Mouse (Mus musculus) urinary bladder, adult 2 months (tissue): ENCODE results near the gene H2-DMa. TPM values are rescaled to one million over a fixed set of nuclear protein-coding genes. Genes with fewer than 3 reads are reported as not detected.

Experiments
- DNase-seq: peaks from one replicate; pipeline ENCODE4 v3.0.0; 2022; ENCODE audit warnings: low spot score
- polyA plus RNA-seq: library from polyadenylated mRNA; depleted of rRNA; stranded (reverse); fragments of >200 nt; gene quantifications from 2 replicates; pipeline ENCODE4 v1.2.3, GENCODE M21; 2012; rRNA removed

Gene H2-DMa
- polyA plus RNA-seq, 1 experiment = 30.0 TPM

DNA sequence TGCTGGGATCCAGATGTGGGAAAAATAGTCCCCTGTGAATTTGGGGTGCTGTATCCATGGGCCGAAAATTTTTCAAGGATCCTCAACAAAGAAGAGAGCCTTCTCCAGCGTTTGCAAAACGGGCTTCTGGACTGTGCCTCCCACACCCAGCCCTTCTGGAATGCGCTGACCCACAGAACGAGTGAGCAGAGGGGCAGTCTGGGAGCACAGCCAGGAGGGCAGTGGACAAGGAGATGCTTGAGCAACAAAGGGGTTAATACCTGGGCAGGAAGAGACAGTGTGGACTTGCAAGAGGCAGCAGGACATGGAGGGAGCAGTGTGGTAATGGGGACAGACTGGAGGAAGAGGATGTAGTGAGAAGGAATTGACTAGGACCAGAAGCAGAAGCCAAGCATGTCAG, 36.2 kb downstream of the H2-DMa start:
- no peak for DNase-seq

DNA sequence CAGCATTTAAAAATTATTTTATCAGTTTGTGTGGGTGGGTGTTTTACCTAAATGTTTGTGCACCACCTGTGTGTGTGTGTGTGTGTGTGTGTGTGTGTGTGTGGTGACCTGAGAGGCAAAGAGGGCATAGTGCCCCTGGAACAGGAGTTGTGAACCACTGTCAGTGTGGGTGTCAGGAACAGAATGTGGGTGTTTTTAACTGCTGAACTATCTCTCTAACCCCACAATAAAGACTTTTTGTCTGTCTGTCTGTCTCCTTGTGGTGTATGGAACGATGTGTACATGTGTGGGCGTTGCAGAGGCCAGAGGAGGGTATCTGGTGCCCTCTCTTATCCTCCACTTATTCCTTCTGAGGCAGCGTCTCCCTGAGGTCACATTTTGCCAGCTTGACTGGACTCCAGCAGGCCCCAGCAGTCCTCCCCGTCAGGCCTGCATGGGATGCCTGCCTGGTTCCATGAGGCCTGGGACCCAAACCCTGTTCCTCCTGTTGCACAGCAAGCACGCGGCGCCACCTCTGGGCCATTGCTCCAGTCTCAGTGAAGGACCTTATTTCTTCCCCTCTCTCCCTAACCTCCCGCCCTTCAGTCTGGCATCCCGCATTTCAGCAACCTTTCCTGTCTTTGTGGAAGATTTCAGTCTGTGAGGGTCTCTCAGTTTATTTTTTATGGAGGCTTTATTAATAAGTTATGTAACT, 45.0 kb downstream of the H2-DMa start:
- no peak for DNase-seq

DNA sequence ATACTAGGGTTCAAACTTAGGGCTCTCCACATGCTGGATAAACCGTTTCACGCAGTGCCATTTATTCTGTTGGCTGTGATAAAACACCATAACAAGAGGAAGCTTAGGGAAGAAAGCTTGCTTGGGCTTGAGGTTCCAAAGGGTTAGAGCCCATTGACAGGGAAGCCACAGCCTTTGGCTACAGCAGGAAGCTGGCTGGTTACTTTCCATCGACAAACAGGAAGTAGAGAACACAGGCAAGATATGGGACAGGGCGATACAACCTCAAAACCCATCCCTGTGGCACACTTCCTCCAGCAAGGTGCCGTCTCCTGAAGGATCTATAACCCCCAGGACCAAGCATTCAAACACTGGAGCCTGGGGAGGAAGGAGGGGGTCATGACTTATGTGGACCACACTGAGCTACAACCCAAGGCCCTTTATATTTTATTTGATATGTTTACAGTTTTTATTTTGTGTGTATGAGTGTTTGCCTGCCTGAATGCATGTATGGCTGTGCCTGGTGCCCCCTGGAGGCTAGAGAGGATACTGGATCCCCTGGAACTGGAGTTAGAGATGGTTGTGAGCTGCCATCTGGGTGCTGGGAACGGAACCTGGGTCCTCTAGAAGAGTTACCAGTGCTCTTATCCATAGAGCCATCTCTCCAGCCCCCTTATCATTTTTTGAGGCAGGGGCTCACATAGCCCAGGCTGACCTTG, 45.8 kb downstream of the H2-DMa start:
- DNase-seq = no peak

DNA sequence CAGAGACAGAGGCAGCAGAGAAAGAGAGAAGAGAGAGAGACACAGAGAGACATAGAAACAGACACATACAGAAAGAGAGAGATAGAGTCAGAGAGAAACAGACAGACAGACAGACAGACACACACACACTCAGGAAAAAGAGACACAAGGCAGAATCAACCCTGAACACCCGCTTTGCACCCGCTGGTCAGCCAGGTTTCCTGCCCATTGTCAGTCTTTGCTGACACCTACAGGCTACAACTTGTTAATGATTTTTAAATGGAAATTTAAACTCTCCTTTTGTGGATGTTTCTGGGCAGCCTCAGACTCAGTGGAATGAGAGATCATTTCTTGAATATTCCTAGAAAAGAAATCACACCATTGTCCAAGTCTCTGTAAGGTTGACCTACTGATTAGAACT, 49.9 kb downstream of the H2-DMa start:
- no peak for DNase-seq

DNA sequence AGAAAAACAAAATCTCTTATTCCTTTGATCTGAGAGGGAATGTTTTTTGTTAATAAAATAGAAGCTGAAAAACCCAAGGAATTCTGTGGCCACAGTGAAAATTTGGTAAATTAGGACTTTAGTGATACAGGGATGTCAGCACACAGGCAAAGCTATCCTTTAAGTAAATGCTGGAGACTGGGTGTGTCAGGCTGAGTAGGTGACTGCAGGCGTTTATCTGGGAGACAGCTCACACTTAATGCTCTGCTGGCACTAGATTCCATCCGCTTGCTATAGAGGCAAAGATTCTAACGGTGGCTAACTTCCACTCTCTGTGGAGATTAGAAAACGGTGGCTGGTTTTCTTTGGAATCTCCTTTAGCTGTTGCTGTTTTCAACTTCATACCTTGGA, 51.1 kb downstream of the H2-DMa start:
- DNase-seq = no peak

DNA sequence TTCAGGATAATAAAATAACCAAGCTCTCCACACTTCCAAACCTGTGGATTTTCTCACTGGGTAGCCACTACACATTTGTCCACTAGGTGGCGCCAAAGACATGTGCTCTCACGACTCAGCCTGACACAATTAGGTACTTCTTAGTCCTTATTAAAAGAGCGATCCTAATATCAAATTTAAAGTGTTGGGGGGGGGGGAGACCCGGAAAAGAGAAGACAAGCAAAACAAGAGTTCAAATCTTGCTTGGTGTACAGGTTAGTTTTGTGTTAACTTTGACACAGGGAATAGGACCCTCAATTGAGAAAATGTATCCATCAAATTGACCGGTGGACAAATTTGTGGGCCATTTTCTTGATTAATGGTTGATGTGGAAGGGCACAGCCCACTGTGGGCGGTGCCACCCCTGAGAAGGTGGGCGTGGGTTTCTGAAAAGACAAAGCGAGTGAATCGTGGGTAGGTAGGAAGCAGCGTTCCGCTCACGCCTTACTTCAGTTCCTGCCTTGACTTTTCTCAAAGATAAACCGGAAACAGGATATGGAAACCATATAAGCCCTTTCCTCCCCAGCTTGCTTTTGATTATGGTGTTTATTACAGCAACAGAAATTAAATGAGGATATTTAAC, 51.6 kb downstream of the H2-DMa start:
- peak; percentile 52 for DNase-seq

DNA sequence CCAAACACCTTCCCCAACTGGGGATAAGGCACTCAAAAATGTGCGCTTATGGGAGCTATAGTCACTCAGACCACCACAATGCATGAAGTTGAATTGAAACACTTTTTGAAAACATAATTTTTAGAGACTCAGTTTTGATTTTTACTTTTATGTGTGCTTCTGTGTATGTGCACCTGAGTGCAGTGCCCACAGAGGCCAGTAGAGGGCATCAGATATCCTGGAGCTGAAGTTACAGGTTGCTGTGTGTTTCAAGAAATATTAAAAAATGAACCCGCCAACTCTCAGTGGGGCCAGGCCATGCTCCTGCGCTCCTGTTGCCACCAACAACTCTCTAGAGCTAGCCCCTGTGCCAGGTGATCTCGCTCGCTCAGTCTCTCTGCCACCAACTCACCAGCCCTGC, 53.2 kb downstream of the H2-DMa start:
- DNase-seq = no peak

DNA sequence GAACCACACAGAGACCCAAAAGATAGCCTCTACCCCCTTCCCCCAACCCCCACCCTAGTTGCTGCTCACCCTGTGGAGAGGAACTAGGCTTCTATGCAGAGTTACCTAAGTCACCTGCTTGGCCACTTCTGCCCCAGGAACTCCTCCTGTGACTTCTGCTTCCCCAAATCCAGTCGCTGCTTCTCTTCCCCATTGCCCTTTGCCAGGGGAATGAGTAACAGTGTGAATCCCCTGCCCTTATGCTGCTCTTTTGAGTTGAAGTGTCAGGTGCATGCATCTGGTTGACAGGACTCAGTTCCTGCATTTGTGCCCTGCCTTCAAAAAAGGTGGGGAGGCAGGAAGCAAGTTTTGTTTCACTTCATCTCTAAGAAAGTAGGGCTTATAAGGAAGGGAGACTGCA, 54.7 kb downstream of the H2-DMa start:
- DNase-seq = no peak

DNA sequence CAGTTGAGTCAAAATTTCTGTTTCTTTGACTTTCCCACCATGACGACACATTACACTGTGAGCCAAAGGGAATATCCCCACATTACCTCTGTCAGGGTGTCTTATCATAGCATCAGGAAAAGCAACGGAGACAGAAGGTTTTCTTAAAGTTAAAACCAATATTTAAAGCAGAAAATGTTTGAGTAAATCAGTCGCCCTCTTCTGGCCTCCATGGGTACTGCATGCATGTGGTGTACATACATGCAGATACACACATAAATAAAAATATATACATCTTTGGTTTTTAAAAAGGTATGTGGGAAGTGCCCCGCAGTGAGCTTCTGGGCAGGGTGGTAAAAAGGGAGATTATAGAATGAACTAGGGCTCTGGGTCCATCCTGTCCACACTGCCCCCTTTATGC, 57.8 kb downstream of the H2-DMa start:
- no peak for DNase-seq

DNA sequence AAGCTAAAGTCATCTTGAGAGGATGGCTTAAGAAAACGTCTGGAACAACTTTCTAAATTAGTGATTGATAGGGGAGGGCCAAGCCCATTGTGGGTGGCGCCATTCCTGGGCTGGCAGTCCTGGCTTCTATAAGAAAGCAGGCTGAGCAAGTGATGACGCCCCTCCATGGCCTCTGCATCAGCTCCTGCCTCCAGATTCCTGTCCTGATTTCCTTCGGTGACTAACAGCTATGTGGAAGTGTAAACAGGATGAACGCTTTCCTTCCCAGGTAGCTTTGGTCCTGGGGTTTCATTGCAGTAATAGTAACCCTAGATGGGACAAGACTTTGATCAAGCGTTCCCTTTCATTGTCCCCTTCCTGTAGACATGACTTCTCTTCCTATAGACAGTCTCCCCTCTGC, 59.7 kb downstream of the H2-DMa start:
- no peak for DNase-seq

DNA sequence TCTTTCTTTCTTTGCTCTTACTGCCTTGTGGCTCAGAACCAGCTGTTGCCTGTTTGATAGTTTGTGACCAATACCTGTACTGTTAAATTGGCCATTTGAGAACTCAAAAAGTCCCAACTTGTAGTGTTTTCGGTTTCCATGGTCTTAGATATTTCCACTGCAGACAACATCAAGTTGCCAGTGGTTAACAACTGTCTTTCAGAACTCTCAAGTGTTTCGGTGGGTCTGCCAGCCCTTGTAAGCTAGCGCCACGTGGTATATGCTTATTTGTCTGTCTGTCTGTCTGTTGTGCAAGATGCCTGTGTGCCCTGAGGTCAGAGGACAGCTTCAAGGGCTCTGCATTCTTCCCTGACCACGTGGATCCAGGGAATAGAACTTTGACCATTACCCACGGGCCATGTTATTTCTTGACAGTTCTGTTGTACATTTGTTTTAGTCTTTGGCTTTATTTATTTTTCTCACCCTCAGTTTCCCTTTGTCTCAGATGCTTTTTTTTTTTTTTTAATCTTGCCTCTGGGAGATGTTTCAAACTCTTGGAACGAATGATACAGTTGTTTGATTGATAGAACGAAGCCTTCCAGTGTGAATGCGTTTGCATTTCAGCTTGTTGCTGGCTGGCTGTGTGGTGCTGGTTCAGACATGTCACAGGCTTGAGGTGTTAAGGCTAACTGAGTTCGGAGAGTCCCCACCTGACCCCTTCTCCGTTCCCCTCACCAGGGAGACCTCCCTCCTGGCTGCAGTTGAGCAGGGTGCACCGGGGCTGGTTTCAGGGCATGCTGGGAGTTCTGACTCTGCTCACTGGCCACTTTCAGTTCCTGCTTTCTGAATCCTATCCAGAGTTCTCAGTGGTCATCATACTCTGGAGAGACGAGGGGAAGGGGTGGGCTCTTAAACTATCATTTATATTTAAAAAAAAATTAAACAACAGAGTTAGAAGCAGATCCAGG, 60.8 kb downstream of the H2-DMa start:
- no peak for DNase-seq

DNA sequence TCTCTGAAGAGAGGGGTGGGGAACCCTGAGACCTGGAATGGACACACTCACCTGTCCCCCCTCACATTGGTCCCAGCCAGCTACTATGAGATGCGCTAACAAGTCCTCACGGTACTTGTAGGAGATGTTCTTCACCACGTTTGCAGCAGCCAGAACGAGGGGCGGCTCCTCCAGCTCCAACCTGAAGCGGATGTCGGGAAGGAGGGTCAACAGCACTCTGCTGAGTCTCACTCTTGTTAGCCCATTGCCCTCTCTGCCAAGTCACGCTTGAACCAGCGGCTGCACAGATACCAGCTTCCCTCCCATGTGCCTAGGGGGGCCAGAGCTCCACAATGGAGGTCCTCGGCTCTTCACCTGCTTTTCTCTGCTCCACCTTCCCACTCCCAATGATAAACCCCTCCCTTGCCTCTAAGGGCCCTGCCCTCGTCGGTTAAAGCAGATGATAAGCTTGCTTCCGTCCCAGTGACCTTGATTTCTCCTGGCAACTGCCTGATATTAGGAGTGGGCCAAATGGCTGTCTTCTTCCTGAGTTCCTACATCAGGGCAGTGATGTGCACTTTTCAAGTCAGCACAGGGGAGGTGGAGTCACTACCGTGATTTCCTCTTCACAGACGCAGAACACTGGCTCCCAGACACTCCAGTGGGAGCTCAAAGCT, 64.4 kb downstream of the H2-DMa start:
- no peak for DNase-seq

DNA sequence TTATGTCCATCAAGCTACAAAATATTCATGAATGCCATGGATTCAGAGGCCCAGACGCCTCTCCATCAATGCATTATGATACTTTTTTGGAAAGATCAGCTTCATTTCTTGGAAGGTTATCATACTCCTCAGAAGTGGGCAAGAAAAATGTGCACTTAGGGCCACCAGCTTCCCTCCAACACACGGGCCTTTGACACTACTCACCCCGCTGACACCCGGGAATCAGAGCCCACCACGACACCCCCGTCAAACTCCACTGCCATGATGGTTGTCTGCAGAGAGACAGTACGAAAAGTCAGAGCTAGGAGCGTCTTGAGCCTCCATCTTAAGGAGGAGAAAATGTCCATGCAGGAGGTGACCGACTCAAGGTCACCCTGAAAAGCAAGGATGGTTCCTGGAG, 66.2 kb downstream of the H2-DMa start:
- no peak for DNase-seq

DNA sequence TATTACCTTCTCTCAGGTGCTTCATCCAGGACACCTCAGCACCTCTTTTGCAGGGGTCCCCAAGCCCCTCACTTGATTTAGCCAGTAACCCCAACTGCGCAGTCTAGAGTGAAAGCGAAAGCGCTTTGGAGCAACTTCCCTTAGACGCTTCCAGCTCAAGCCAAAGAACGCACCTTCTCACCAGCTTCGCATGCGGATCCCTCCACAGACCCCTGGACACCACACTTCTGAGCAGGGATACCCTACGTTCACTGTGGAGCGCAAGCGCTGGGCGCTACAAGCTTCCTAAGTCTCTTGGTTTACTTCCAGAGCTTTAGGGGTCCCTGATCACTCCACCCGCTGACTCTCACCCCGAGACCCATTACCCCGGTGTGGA, 67.5 kb downstream of the H2-DMa start:
- DNase-seq = no peak

DNA sequence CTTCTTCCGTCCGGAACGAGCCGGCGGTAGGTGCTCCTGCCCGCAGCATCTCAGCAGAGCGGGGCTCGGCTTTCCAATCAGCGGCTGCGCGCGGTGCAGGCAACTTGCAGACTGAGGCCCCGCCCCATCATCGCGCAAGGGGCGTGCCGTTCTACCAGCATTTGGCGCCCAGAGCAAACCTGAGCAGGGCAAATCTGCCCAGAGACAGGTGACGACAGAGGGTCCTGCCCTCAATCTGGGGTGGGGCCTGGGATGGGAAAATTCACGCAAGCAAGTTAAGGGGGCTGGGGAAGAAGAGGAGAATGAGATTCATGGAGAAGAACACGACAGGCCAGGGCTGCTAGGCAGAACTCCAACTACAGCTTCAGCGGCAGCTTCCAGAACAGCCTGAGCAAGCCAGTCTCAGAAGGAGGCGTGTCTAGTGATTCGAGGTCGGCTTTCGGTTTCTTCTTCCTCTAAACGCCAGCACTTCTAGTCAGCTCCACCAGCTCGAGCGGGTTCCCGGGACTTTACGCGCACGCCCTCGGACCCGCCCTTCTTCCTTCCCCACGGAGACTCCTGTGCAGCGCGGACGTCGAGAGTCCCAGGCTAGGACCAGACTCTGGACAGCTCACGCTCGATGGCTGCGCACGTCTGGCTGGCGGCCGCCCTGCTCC, 68.0 kb downstream of the H2-DMa start, which contains the start of the genes Tap1 and Psmb9:
Gene Tap1, plus strand, starts transcription at position 293 of the 656 bp plus-strand sequence.
Gene Psmb9, minus strand, starts transcription at position 504 of the 656 bp plus-strand sequence.
- peak; percentile 95 for DNase-seq

DNA sequence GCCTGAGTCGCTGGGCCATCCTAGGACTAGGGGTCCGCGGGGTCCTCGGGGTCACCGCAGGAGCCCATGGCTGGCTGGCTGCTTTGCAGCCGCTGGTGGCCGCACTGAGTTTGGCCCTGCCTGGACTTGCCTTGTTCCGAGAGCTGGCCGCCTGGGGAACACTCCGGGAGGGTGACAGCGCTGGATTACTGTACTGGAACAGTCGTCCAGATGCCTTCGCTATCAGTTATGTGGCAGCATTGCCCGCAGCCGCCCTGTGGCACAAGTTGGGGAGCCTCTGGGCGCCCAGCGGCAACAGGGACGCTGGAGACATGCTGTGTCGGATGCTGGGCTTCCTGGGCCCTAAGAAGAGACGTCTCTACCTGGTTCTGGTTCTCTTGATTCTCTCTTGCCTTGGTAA, 68.7 kb downstream of the H2-DMa start:
- DNase-seq = peak; percentile 56

Other genes with a start within 250 kb of the H2-DMa start
- gene Gm7029, start 245.7 kb upstream of the H2-DMa start, polyA plus RNA-seq = not detected in 2 replicates
- 2.2 and 3.3 TPM in 2 replicates for gene Kifc1, start 228.9 kb upstream of the H2-DMa start, polyA plus RNA-seq
- gene Platr17, start 214.4 kb upstream of the H2-DMa start, polyA plus RNA-seq = 0.14 and 0.15 TPM in 2 replicates
- gene Daxx, start 210.1 kb upstream of the H2-DMa start, polyA plus RNA-seq = 28.1 and 31.0 TPM in 2 replicates
- 84.7 and 122 TPM in 2 replicates for gene Tapbp, start 203.6 kb upstream of the H2-DMa start, polyA plus RNA-seq
- 20.1 and 23.1 TPM in 2 replicates for gene Zbtb22, start 203.6 kb upstream of the H2-DMa start, polyA plus RNA-seq
- 132 and 164 TPM in 2 replicates for gene Rgl2, start 190.0 kb upstream of the H2-DMa start, polyA plus RNA-seq
- gene Pfdn6, start 179.2 kb upstream of the H2-DMa start, polyA plus RNA-seq = 86.5 and 87.2 TPM in 2 replicates
- 15.8 and 17.2 TPM in 2 replicates for gene Wdr46, start 178.9 kb upstream of the H2-DMa start, polyA plus RNA-seq
- gene B3galt4, start 168.1 kb upstream of the H2-DMa start, polyA plus RNA-seq = 7.7 TPM in 2 replicates
- gene Vps52, start 163.7 kb upstream of the H2-DMa start, polyA plus RNA-seq = 39.3 and 39.7 TPM in 2 replicates
- 1,060 and 1,160 TPM in 2 replicates for gene Rps18, start 163.5 kb upstream of the H2-DMa start, polyA plus RNA-seq
- gene H2-K1, start 119.2 kb upstream of the H2-DMa start, polyA plus RNA-seq = 987 and 1,071 TPM in 2 replicates
- gene Ring1, start 94.9 kb upstream of the H2-DMa start, polyA plus RNA-seq = 46.1 and 76.8 TPM in 2 replicates
- gene H2-Ke6, start 91.5 kb upstream of the H2-DMa start, polyA plus RNA-seq = 86.6 and 112 TPM in 2 replicates
- gene Slc39a7, start 87.9 kb upstream of the H2-DMa start, polyA plus RNA-seq = 106 and 110 TPM in 2 replicates
- gene Rxrb, start 87.7 kb upstream of the H2-DMa start, polyA plus RNA-seq = 47.7 and 53.1 TPM in 2 replicates
- 0.99 and 1.8 TPM in 2 replicates for gene Col11a2, start 80.1 kb upstream of the H2-DMa start, polyA plus RNA-seq
- gene H2-Oa, start 27.2 kb upstream of the H2-DMa start, polyA plus RNA-seq = 1.7 and 2.1 TPM in 2 replicates
- gene Brd2, start 3.1 kb downstream of the H2-DMa start, polyA plus RNA-seq = 135 and 154 TPM in 2 replicates
- 4.1 and 4.9 TPM in 2 replicates for gene H2-DMb2, start 23.8 kb downstream of the H2-DMa start, polyA plus RNA-seq
- gene H2-DMb1, start 33.5 kb downstream of the H2-DMa start, polyA plus RNA-seq = 22.4 and 22.8 TPM in 2 replicates
- gene Tap1, start 68.0 kb downstream of the H2-DMa start, polyA plus RNA-seq = 29.5 and 40.1 TPM in 2 replicates
- 34.7 and 37.4 TPM in 2 replicates for gene Psmb9, start 68.2 kb downstream of the H2-DMa start, polyA plus RNA-seq
- 81.2 and 88.3 TPM in 2 replicates for gene Psmb8, start 78.2 kb downstream of the H2-DMa start, polyA plus RNA-seq
- 37.9 and 42.4 TPM in 2 replicates for gene Tap2, start 84.0 kb downstream of the H2-DMa start, polyA plus RNA-seq
- gene H2-Ob, start 119.4 kb downstream of the H2-DMa start, polyA plus RNA-seq = 2.7 and 5.0 TPM in 2 replicates
- gene H2-Ab1, start 138.1 kb downstream of the H2-DMa start, polyA plus RNA-seq = 251 and 267 TPM in 2 replicates
- 281 and 288 TPM in 2 replicates for gene H2-Aa, start 168.3 kb downstream of the H2-DMa start, polyA plus RNA-seq
- gene H2-Eb1, start 186.3 kb downstream of the H2-DMa start, polyA plus RNA-seq = 248 and 252 TPM in 2 replicates
- gene H2-Eb2, start 206.1 kb downstream of the H2-DMa start, polyA plus RNA-seq = 0.09 and 0.18 TPM in 2 replicates
- gene Btnl2, start 235.3 kb downstream of the H2-DMa start, polyA plus RNA-seq = 0.28 and 0.40 TPM in 2 replicates